Mouse (Mus musculus) mature B cell (primary cell): ENCODE results near the gene Pnpla5.
"Not testable (repeated sequence)": the region's sequence is repeated elsewhere in the genome, so short reads cannot be mapped to it uniquely, and the experiment has no call there.

Experiments used
- in situ Hi-C: fragments of 300-500 bp; cut with MboI; formaldehyde crosslinking; loops from 2 replicates; pipeline ENCODE4 v1.14.3; 2019

Pnpla5 gene

DNA sequence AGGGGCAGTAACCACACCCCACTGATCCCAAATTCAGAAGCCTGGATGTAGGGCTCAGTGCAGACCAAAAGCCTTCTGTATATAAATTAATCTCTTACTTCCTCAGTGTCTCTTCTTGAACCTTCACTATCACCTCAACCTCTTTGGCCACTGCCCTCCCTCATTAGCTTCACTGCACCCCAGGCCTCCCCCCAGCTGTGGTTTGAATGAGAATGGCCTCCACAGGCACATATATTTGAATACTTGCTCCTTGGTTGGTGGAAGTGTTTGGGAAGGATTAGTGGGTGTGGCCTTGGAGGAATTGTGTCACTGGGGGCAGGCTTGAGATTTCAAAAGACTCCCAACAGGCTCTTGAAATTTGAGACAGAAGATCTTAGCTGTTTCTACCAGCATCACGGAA, 6.5 kb downstream of the Pnpla5 start:
- in situ Hi-C loops, result no loop called here

DNA sequence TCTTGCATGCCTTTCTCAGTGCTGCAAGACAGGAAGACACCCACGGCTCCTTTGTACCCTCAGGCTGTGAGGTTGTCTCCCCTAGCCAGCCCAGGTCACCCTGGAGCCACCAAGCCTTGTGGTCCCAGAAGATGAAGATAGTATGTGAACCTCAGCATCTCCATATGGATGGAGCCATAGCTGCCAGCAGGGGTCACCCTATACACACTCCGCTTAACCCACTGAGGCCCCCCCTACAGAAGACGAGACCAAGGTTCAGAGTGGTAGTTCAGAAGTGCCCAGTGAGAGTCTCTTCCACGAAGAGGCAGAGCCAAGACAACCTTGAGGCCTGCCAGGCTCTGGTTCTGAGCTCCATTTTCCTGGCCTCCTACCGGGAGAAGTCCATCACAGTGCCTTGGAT, 7.2 kb downstream of the Pnpla5 start:
- in situ Hi-C loops, result no loop called here

DNA sequence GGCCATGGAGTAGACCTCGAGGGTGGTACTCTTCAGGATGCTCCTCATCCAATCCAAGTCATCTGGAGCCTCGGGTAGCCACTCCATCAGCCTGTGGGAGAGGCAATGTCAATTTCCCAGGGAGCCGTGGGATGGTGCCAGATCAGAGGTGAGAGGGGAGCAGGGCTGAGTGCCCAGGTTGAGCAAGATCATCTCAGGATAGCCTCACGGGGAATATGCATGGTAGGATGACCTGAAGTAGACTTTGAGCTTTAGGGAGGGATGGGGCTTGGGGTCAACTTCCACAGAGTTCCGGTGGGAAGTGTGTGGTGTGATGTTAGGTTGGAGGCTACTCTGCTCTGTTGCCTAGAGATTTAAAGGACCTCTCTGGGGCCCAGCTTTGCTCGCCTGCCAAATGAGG, 9.1 kb downstream of the Pnpla5 start:
- in situ Hi-C loops, result no loop called here

DNA sequence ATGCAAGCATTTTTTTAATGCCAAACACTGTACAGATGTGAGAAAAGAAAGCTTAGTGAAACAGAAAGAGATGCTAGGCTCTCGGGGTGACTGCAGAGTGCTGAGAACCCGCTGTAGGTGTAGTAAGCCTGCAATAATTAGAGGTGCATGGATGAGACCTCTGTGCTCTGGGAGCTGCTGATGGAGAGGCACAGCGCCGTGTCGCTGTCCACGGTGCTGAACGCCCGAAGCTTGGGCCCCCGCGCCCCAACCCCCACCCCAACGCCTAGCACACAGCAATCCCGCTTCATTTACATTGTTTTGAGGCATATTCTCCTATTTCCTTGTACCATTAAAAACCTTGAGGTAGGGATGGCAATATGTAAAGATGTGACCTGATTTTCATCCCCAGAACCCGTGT, 14.1 kb downstream of the Pnpla5 start:
- in situ Hi-C loops, result no loop called here

DNA sequence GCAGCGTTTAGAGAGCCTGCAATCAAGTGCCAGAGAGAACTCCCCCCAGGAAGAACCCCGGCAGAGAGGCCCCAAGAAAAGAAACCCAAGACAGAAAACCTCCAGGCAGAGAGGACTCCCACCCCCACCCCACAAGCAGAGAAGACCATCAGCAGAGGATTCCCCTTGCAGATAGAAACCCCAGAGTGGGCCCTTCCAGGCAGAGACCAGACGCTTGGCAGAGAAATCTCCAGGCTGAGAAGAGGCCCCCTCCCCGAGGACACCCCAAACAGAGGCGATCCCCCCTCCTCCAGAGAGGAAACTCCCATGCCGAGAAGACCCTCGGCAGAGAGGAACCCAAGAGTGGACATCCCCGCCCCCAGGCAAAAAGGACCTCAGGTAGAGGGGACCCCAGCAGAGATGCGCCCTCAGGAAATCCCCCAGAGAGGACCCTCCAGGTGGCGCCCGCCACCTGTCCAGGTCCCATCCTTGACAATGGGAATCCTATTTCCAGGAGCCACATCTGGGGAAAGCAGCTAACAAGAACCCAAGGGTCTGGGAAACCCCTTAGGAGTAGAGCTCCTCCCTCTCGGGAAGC, 17.0 kb downstream of the Pnpla5 start:
- in situ Hi-C loops, result no loop called here

DNA sequence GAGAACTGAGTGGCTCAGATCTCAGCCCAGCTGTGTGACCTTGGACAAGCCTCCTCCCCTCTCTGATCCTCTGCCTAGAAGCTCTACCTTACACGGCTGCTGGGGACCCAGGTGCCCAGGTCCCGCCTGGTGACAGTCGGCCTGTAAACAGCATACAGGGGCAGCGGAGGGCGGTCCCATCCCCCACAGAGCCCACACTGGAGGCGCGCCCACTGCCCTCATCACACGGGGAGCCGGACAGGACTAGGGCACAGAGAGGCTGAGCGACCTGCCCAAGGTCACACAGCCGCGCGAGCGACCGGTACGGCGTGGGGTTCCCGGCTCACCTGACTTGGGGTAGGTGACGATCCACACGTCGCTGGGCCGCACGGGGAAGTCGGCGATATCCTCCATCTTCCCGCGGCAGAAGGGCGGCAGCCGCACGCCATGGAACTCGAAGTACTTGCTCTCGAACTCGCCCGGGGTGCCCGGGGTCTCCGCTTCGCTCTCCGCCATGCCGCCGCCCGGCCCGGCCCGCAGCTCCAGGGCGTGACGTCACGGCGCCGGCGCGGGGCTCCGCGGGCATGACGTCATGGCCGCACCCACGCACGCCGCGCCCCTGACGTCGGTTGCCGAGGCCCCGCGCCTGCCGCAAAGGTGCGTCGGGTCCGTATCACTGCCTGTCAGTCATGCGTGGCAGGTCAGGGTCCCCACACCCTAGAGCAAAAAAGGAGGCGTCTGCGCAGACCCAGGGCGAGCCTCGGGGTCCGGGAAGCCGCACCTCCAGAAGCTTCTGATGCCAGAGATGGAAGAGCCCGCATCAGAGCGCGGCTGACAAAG, 17.7 kb downstream of the Pnpla5 start, which contains the start of gene Sult4a1:
Gene Sult4a1, minus strand, starts transcription at position 650 of the 819 bp plus-strand sequence.
- in situ Hi-C loops, result no loop called here

DNA sequence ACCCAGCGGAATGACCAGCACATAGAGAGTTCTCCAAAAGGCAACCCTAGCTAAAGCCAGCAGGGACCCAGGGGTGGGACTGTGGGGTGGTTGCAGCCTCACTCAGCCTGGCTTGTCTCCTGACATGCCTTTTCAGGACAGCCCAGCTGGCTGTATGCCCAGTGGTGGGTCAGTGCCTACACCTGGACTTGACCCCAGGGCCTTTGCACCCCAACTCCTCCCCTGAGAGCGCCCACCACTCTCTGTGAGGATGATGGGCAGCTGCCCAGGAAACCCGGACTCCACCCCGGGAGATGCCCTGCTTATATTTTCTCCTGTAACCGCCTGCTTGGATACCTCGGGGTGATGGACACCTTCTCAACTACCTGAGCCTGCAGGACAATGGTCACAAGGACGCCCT, 18.3 kb downstream of the Pnpla5 start:
- in situ Hi-C loops, result no loop called here

DNA sequence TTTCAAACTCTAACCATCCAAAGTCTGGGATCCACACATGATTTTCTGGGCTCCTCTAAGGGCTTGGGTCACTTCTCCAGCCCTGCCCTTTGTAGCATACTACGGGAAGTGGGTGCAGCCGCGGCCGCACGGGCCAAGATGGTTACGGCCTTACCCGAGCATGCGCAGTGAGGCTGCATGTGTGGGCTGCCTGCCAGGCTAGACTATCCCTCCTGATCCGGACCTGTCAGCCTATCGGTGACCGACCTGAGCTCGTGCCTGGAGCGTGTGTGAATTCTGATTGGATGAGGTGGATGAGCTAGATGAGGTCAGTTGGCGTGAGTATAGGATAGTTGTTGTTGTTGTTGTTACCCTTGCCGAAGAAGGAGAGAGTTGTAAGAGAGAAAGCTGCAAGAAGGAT, 25.4 kb downstream of the Pnpla5 start:
- in situ Hi-C loops, result not testable (repeated sequence)

DNA sequence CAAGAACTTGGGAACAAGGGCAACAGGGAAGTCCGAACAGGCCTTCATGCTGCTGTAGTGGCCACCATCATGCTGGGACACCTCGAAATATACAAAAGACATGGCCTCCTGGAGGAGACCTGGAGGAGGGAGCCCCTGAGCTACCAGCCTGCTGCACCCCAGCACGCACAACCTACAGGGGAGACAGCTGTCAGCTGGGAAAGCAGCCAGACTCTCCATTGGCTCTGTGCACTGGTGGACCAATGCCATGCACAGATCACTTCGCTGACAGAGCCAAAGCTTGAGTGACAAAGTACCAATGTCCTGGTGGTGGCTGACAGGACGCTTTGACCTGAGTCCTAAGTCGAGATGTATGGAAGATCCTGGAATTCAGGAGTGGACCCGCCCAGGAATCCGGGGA, 26.9 kb downstream of the Pnpla5 start:
- in situ Hi-C loops, result no loop called here

DNA sequence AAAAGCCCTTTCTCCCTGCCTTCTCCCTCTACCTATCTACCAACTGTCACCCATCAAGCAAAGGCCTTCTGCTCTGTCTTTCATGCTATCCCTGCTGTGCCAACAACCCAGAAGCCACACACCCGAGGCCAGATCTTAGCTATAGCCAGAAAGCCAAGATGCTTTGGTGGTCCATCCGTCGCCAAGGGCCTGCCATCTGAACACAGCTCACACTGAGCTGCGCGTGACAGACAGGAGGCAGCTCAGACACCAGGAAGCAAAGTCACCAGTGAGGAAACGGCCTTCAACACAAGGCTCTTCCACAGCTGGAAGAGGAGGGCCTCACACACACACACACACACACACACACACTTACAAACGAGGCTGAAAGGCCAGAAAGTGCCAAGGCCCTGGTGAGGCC, 28.1 kb downstream of the Pnpla5 start:
- in situ Hi-C loops, result no loop called here

DNA sequence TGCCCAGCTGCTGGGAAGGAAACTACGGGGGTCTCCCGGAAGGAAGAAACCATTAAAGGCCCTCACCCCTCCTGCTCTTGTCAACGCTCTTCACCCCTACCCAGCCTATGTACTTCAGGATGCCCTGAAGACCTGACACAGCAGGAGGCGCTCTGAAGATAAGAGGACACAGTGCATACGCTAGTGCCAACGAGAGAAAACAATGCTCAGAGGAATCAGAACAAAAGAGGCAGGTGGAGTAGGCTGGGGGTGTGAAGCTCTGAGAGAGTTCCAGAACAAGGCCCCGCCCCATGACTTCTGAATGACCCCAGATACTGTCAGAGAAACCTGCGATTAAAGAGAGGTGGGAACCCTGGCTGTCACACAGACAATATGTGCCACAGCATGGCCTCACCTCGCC, 36.2 kb downstream of the Pnpla5 start:
- in situ Hi-C loops, result no loop called here

DNA sequence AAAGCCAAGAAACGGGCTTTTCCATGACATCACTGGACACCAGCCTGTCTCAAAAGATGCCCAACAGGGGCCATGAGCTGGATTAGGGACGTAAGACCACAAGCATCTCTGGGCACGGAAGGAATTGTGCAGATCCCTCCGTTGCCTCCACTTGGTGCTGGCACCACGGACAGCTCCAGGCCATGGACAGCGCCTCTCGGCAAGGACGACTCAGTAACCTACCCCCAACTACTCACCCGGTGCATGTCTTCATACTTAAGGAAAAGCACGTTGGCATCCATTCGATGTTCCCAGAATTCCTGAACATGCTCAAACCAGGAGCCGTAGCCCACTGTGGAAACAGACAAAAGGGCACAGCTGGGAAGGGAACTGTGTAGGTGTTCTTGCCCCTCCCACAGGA, 36.6 kb downstream of the Pnpla5 start:
- in situ Hi-C loops, result no loop called here

DNA sequence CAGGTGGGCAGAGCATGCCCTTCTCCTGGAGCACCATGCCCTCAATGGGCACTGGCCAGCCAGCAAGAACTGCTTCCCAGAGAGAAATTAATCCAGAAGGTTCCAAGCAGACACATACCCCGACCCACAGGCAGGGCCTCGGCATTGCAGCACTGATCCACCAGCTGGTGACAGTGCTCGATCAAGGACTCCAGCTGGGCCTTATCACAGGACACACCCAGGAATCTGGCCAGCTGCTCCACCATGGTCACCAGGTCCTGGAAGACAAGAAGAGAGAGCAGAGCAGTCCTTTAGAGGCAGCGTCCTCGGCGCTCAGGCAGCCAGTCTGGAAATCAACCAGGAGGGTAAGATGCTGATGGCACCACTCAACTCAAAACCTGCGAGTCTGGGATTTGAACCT, 42.9 kb downstream of the Pnpla5 start:
- in situ Hi-C loops, result no loop called here

DNA sequence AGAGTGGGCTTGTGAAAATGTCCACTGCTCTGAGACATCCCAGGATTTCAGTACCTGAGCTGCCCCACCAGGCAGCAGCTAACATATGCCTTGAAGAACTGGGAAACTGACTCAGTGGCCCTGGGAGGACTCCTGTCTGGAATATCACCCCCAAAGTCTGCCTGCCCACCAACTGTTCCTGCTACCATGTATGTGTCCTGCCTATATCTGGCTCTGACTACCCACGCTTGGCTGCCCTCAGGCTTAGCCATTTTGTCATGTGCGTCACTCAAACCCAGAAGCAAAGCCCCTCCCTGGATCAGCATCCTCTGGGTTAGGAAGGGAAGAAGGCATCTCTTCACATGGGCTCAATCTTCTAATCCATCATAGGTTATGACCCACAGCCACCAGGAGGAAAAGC, 43.5 kb downstream of the Pnpla5 start:
- in situ Hi-C loops, result no loop called here

DNA sequence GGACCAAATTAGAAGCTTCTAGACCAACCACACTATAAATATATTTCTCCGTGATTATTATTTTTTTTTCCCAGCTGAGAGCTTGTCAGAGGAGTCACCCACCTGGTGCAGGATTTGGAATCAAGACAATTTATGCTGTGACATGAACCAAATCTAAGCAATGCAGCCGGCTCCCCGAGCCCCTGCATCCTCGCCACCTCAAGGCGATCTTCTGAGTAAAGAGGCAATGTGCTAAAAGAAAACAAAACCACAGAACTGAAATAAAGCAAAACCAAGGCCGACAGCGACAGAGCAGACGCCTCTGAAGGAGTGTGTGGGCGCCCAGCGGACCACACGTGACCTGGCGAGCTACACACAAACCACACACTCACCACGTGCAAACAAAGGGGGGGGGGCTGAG, 44.3 kb downstream of the Pnpla5 start:
- in situ Hi-C loops, result no loop called here

DNA sequence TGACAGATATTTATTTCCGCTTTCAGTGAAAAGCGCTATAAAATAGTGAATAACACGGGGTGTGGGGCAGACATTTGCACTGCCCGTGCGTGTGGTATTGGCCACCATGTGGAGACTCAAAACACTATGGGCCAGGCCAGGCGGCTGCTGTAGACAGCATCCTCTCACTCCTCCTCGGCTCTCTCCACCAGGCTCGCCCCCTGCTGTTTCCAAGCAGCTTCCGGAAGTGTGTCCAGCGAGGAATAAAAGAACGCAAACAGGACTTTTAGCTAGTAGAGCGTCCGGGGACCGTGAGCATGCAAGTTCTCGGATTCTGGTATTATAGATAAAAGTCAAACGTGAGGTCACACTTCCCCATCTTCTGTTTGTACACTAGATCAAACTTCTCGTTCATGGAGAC, 45.8 kb downstream of the Pnpla5 start:
- in situ Hi-C loops, result no loop called here

DNA sequence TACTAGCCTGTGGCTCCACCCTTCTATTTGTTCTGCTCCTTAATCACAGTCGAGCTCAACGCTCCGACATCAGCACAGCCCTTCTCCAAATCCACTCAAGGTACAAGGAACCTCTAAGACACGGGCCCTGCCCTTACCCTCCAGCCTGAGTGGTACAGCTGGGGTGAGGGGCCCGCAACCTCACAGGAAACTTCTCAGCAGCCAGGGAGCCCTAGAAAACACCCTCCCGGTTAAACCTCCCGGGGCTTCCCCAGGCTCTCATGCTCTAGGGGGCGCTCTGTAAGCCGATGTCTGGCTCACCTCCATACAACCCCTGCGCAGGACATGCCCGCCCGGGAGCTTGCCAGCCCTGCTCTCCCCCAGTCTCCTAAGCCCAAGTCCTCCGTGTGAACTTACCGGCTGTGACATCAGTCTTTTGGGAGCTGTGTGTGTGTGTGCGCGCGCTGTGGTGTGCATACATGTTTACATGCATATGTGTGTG, 48.2 kb downstream of the Pnpla5 start:
- in situ Hi-C loops, result no loop called here

DNA sequence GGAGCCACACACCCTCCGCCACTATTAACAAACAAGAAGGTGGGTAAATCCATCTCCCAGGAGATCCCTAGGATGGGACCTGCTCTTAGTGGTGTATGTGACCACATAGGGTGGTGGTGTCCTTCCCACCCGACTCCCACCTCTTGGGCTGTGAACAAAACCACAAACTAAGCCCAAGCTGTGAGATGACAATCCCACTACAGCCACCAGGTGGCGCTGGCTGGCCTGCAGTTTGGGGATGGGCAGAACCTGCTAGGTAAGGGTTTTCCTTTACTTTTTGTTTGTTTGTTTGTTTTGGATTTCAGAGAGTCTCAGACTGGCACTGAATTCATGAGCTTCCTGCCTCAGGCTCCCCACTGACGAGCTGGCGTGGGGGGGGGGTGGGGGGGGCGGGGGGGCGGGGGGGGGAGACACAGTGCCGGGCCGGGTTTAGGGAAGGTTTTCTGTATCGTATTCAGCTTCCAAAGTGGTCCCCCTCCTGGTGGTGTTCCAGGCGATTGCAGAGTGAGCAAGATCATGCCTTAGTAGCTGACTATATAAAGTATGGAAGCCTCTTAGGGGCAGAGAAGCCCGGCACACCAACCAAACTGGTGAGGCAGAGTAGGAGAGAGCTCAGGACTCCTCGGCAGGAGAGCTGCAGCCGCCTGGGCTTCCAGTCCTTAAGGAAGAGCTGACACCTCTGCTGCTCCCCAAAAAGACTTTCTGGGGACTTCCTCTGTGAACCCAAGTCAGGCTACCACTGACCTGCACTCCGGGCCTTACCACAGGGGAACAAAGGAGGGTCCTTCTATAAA, 48.9 kb downstream of the Pnpla5 start:
- in situ Hi-C loops, result no loop called here

DNA sequence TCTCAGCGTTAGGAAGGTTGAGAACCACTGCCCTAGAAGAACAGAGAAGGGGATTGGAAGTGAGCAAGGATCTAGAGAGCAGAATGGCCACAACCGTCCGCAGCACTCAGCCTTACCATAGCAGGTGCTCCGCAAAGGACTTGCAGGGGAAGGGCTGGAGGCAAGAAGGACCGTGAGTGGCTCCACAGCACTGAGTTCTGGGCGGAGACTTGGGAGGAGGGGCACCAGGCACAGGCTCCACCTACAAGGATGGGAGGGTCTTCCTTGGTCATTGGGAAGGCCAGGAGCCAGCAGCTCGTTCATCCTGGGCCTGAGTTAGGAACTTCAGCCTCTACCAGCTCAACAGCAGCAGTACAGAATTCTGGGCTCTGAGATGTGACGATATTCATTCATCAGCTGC, 49.9 kb downstream of the Pnpla5 start:
- in situ Hi-C loops, result no loop called here

DNA sequence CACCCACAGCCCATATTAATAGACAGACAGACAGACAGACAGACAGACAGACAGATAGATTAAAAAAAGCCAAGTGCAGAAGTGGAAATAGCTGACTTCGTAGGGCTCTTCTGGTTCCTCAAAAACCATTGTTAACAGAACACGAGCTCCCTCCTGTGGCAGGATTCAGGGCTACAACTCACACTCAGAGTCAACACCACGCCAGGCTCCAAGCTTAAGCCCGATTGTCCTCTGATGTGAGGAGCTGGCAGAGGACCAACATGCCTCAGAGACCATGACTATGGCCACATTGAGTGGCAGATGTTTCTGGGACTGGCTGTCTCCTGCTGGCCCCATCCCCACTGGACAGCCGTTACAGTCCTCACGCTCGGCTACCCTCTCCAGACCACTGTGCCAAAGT, 50.7 kb downstream of the Pnpla5 start:
- in situ Hi-C loops, result no loop called here

DNA sequence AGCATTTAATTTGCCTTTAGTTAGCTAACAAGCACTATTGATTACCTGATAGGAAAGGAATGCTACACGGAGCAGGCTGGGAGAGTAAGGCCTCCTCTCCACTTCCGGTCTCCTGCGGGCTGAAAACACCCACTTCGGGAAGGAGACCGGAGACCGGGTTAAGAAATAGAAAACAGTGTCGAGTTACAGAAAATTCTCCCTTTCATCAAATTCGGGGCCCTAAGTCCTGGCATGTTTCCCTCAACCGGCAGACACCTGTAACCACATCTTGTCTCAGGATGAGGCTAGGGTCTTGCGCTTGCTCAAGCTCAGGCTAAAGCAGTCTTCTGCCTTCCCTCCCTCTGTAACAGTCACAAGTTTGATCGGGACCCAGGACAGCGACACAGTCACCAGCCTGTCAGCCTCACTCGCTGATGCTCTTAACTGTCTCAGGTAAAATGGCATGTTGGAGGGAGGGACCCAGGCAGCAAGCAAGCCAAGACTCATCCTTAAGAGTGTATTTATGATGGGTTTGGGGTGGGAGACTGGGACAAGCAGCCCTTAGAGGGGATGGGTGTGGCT, 52.8 kb downstream of the Pnpla5 start:
- in situ Hi-C loops, result no loop called here

DNA sequence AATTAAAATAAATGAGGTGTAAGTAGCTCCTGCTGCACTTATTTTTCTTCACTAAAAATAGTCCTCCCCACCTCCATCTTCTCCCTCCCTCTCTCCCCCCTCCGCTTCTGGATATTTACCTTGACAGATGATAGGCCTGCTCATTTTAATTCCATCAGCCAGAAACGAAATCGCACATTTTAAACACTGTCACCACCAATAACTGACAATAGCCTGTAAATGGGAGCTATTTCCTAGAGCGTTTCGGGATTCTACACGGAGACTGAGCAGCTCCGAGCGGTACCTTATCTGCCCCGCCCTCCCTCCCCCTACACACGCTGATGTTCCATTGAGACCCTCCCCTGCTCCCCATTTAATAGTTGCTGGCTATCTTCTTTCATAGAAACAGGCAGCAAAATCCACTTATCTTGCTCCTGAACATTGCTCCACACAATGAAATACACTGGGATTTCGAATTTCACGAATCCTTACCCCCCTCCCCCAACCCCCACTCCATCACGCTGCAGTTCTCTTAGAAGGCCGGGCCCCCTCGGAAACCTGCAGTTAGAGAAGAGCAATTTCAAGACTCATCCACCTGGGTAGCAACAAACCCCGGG, 53.4 kb downstream of the Pnpla5 start:
- in situ Hi-C loops, result no loop called here
